Mouse (Mus musculus) kidney, adult 2 months (tissue): ENCODE measurements around the gene B3galt1.

Experiments used
- CTCF ChIP-seq: fragments of 200-500 bp; conservative IDR thresholded peaks from 2 replicates; pipeline ENCODE4 v1.5.1; 2011; ENCODE audit warnings: low read depth, mild to moderate bottlenecking, control low read depth, low read length, moderate library complexity, mixed read lengths; ENCODE audit not compliant: insufficient read depth, insufficient read length
- POLR2A ChIP-seq: fragments of 200-500 bp; IDR thresholded peaks from one replicate; pipeline ENCODE4 v1.6.1; 2011; ENCODE audit warnings: low read depth, low read length, control low read depth

GRCm38 (mm10) chr2:67850725-67851124 is 285.1 kb downstream of the B3galt1 start:
- no peak for TF ChIP-seq CTCF
- TF ChIP-seq POLR2A: no peak
